Mouse (Mus musculus) thymus, postnatal 0 days (tissue): Measurements from ENCODE around the gene Gm44511. TPM values are rescaled to one million over a fixed set of nuclear protein-coding genes. Genes with fewer than 3 reads are reported as not detected.
"Not testable (repeated sequence)": the region's sequence is repeated elsewhere in the genome, so short reads cannot be mapped to it uniquely, and the experiment has no call there.

Experiments used
- DNase-seq: peaks from one replicate; pipeline ENCODE4 v3.0.0-alpha.2; 2015; ENCODE audit warnings: low spot score
- polyA plus RNA-seq: library from polyadenylated mRNA; unstranded; fragments of >200 nt; fragmentation: Nextera tagmentation; extraction: Ambion mirVana; gene quantifications from 2 replicates; pipeline ENCODE4 v1.2.1, GENCODE M21; 2015

Gm44511 gene
- polyA plus RNA-seq, 1 experiment from 2014 or later, result 0.96 TPM

DNA sequence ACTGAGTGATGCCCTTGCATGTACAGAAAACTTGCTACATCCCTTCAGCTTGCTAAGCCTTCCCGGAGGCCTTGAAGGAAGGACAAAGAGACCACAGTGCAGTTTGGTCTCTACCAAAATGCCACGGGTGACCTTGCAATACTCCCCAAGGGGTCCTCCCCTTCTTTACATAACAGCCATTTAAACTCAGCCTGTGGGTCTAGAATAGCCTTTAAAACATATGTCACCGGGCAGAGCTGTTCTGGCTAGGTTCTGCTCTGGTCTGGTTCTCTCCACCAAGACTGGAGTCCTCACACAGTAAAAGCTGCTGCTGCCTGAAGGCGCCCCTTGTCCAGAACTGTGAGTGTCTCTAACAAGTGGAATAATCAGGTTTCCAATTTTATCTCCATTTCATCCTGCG lies 25.4 kb downstream of the Gm44511 start:
- DNase-seq, result not testable (repeated sequence)

DNA sequence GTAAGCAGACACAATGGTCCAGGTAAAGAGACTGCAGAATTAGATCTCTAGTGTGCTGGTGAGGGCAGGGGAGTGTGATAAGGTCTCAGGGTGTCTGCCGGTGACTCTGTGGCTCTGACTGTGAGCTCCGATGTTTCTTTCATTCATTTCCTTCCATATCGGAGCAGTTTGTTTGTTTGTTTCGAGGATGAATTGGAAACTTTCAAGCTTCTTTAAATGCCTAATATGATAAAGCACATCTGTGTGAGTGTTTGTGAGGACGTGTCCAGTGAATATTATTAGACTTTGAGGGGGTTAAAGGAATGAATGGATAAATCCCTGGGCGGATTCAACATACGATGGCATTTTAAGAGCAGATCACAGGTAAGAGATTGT lies 26.2 kb downstream of the Gm44511 start:
- DNase-seq, result peak; percentile 15

DNA sequence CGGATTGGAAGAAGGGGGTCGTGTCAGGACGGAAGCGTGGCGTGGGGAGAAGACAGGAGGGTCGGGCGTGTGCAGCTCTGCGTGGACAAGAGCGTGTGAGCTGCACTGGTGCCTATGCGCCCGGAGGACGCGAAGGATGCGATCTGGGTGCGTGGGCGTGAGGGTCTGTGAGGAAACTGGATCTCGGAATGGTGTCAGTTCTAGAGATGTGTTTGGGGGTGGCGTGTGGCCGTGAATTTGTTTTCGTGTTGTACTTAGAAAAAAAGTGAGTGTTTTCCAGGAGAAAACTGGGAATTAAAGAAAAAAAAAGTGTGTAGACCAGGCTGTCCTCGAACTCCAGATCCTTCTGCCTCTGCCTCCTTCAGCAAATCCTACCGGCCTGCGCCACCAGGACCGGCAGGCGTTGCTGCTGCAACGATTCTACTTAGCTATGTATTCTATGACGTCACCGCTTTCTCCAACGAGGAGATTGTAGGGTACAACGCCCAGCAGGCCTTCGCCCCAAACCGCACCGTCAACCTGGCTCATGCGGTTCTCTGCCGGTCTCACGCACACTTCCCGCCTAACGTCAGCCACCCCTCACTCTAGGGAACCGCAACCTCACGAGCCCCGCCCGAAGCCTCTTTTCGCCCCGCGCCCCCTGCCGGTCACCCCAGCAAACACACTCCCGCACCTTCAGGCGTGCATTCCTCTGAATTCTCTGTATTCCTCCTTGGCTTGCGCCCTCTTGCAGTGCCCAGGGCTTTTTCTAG lies 26.8 kb downstream of the Gm44511 start:
- DNase-seq, result peak; percentile 93

DNA sequence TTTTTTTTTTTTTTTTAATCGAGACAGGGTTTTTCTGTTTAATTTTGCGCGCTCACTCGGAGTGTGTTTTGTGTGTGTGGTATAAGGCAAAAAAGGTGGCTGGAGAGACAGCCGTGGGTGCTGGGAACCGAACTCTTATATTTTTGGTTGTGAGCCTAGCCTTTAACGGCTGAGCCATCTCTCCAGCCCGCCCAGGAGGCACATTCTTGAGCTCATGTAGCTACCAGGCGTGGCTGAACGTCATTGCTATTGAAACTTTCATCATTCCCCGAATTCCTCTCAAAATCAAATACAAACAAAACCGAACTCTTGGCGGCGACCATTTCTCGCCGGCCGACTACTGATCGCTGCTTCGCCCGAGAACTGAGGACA lies 27.4 kb downstream of the Gm44511 start:
- peak; percentile 78 for DNase-seq

DNA sequence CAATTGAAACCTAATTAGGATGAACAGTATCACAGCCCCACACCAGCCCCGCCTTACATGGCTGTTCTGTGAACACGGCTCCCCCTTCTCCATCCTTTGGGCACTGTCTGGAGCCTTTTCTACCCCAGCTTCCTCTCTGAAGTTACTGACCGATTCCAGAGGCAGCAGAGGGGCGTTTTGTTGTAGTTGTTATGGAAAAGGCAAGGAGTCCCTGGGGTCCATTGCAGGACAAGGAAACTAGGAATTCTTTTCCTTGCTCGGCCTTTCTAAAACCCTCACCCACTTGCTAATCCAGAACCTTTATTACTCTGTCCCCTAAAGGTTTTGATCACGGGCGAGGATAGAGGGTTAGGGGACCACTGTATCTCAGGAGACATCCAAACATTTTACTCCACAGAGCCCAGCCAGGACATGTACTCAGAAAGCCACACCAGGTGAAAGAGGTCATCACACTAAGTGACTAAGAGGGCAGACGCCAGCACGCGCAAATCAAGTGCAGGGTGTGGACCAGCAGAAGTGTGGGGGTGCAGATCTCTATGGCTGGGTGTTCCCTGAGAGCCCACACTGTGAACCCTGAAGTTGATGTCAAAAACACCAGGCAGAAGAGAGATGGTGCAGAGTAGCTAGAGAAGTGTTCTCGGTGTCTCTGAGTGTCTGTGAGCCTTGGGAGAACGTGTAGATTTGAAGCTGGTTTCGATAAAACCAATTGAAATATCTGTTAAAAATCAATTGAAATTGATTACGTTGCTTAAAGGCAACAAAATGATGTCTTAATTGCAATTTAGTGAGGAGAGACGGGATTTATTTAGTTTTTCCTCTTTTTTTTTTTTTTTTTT lies 28.0 kb downstream of the Gm44511 start:
- peak; percentile 50 for DNase-seq

DNA sequence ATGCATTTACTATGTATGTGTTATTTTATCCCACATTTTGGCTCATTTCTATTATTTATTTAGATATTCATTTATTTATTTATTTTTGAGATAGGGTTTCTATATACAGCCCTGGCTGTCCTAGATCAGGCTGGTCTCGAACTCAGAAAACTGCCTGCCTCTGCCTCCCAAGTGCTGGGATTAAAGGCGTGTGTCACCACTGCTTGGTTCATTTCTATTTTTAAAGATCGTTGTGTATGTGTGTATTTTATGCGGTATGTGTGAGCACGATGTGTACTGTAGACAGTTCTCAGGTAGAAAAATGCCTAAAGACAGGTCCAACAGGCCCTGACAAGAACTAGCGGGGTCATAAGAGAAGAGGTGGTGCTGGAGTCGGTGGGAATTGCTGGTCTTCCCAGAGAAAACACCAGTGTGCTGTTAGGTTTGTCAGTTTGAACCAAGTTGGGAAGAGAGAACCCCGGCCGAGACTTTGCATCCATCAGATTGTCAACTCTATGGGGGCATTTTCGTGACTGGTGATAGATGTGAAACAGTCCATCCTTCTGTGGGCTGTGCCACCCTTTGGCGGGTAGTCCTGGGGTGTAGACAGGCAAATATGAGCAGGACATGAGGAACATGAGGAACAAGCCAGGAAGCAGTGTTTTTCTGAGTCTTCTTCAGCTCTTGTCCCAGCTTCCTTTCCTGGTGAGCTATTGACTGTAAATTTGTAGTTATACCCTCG lies 28.8 kb downstream of the Gm44511 start:
- DNase-seq, result no peak

DNA sequence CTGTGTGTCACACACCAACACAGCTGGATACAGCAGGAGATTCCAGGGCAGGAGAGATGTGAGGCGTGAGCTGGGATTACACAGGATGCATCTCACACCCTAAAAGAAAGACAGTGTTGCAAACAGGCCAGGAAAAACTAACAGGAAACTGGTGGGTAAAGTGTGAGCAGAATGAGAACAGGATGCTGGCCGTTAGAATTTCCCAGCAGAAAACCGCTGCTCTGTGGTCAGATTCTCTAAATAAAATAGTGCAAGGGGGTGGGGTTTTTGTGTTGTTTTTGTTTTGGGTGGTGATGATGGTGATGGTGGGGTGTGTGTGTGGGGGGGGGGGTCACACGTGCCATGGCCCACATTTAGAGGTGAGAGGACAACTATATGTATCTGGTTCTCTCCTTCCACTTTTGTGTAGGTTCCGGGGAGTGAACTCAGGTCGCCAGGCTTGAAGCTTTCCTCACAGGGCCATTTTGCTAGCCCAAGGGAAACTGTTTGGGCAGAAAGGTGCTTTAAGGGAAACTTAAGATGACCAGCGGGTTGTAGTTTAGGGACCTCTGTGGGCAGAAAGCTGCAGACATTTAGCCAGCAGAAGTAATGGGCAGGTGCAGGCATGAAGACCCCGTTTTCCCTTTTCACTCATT lies 29.7 kb downstream of the Gm44511 start:
- DNase-seq, result peak; percentile 63

DNA sequence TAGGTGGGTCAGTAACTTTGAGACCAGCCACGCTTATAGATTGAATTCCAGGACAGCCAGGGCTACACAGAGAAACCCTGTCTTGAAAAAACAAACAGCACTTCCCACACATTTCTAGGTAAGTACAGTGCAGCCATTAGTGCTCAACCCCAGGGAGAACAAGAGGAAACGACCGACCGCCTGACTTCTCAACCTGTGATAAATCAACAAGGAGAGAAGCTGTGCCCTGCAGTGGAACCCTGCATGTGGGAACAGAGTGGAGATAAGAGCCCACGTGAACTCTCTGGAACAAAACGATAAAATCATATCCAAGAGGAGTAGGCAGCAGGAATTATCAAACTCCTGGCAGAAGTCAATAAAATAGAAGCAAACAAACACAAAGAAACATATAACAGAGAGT lies 32.4 kb downstream of the Gm44511 start:
- DNase-seq, result no peak

DNA sequence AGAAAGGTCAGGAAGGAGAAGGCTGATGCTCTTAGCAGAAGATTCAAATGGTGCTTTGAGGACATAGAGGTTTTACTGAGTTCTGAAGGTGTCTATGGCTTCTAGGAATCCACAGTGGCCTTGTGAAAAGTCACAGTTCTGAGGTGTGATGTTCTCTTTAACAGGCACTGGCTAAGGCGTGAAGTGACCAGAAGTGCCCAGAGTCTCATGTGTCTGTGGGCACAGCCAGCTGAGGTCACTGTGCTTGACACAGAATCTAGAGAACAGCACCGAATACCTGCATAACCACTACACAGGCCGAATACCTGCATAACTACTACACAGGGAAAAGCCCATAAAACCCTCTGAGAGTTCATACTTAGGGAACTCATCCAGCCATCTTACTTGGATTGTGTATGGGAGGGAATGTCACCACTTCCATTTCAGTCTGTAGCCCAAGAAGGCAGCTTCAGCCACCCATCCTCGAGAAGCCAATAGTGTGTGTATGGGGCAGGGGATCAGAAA lies 35.6 kb downstream of the Gm44511 start:
- not testable (repeated sequence) for DNase-seq

DNA sequence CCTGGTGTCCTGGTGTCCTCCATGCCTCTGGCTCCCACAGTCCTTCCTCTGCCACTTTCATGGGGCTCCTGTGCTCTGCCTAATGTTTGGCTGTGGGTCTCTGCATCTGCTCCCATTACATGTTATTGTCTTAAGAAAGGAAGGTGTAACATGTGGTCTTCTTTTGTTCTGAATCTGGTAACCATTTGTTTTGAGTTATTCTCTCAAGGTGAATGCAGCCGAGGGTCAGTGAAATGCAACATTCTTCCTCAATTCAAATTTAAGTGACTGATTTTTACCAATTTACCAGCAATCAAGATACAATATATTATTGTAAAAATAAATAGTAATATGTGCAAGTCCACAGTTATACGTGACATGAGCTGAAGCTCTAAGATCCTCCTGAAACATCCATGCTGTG lies 37.0 kb downstream of the Gm44511 start, which contains the start of gene Klrb1c:
TSS of gene Klrb1c (minus strand) at position 101 of the 400 bp plus-strand sequence.
- no peak for DNase-seq

DNA sequence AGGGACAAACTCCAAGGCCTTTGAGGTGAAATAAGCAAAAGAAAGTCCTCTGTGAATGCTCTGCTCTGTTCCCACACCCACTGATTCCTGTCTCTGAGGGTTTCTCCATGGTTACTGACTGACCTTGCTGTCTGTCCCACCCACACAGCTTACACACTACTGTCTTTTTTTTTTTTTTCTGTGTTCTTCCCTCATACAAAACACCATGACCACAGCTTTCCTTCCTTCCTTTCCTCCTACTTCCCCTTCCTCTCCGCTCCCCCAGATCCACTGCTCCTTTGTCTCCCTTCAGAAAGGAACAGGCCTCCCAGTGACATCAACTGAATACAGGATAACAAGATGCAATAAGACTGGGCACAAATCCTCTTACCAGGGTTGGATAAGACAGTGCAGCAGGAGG lies 37.6 kb downstream of the Gm44511 start:
- DNase-seq, result no peak

DNA sequence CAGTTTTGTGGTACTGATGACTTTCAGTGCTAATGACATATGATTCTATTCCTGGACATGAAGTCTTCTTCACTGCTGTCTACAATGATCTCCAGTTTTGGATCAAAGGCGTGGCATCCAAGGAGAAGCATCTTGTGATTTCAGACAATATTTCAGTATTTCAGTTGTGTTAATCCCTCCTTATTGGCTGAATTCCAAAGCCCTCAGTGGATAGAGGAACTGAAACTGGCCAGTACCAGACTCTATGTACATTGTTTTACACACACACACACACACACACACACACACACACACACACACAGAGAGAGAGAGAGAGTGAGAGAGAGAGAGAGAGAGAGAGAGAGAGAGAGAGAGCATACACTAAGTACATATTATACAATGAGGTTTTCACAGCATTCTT lies 39.7 kb downstream of the Gm44511 start:
- not testable (repeated sequence) for DNase-seq

DNA sequence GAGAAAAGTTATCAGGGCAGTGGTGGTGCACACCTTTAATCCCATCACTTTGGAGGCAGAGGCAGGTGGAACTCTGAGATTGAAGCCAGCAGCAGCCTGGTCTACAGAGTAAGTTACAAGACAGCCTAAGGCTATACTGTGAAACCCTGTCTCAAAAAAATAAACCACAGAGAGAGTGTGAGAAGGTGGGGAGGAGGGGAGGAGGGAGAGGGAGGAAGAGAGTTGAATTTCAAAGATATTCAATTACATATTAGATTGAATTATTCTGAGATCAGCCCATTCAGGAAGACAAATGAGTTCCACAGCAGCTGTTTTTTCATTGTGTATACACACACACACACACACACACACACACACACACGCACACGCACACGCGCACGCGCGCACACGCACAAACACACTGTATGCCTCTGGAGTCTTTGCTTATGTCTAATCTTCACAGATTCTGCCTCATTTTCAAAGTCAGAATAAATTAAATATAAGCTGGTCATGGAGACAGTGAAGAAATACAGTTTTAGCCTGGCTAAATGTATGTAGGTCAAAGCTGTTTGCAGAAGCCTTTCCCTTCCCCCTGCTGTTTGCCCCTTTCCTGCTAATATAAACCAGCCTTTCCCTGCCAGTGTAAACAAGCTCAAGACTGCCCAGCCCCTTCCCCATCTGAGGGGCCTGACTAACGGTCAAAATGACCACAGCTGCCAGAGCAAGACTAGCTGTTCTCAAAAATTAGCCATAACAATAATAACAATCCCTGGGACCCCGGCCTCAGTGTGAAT lies 56.4 kb downstream of the Gm44511 start:
- peak; percentile 15 for DNase-seq

DNA sequence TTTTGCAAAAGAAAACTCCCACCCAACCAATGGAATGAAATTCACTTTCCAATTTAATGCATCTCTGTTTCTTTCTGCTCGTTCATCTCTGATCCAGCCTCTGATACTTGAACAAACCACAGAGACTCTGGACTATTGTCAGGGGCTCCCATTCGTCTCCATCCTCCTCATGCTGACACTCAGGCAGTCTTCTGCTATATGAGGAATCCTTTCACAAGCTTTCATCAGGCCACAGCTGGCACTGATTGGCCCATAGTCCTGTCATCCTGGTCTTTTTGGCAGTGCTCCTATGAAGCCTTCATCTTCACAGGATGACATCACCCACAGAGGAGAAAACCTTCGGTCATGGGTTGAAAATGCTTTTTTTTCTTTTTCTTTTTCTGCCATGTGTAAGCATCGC lies 58.1 kb downstream of the Gm44511 start:
- DNase-seq, result no peak

DNA sequence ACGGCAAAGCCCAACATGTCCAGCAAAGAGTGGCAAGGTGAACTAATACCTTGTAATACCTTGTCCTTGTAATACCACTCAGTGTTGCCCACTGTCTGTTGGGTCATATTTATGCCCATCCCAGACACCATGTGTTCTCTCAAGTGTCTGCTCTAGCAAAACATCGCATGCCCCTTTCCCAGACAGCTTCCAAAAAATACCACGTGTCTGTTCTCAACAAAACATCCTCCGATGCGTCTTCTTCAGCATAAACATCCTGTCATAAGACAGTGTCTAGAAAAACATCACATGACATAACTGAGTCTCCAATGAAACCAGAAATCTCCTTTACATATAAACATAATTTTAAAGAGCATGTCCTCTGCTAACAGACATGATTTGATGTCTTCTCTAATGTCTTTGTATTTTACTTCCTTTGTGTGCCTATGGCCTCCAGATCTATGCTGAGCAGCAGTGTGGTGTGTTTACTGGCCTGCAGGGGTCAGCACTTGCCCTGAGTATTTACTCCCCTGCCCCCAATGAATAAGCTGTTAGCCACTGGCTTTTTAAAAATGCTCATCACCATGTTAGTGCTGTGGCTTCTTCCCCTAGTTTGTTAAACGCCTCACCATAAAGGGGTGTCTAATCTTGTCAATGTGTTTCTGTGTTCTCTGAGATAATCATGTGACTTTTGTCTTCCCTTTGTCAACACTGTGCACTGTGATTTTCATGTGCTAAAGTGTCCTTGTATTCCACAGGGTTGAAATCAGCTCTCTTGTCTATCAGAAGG lies 59.4 kb downstream of the Gm44511 start:
- DNase-seq, result peak; percentile 80

DNA sequence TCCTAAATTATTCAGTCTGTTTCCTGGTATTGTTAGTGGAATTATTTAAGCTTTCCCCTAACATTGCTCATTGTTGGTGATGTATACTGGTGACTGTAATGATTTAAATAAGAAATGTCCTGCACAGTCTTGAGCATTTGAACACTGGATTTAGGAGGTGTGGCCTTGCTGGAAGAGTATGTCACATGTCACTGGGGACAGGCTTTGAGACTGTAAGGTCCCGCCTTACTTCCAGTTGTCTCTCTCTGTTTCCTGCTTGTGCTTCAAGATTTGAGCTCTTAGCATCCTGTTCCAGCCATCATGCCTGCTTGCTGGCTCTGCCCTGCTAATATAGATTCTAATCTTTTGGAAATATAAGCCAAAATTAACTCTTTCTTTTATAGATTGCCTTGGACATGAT lies 60.9 kb downstream of the Gm44511 start:
- DNase-seq, result no peak

DNA sequence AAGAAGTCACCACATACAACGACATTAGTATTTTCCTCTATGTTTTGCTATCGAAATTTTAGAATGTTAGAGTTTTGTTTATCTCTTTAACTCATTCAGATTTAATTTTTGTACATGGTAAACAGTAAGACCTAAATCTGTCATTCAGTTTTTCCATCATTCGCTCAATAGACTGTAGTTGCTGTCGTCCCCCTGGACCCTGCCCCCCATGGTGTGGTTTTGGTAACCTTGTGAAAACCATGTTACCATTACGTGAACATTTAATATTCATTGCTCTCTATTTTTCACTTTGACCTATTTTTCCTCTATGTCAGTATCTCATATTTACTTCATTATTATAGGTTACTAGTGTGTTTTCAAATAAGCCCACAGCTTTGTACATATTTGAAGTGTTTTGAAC lies 61.5 kb downstream of the Gm44511 start:
- DNase-seq, result no peak

DNA sequence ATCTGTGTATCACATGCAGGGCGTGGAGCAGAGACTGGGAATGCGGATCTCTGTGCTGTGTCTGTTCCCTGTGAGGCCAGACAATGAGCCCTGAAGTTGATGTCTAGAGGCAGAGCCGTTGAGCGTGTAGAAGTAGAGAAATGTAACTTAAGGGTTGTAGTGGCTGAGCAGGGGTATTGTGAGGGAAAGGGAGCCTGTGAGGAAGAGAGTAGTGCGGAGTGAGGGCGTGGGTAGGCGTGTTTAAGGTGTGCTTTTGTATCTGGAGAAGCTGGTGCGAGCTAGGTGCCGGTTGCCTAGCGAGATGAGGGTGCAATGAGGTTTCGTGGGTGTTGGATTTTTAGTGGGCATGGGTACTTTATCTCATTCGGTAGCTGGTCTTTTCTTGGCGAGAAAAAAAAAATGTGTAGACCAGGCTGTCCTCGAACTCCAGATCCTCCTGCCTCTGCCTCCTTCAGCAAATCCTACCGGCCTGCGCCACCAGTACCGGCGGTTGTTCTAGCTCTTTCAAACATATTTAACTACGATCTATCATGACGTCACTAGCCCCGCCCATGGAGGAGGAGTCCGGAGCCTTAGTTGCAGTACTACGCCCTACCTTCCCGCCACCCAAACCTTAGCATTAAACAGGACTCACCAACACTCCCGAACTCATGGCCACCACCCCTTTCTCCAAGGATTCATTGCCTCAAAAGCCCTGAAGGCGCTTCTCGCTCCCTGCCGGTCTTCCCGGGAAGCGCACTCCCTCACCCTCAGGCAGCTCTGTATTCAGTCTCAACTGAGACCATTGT lies 62.2 kb downstream of the Gm44511 start:
- peak; percentile 98 for DNase-seq
